Mouse (Mus musculus) monocyte, adult 2 months (primary cell): ENCODE data around the gene Hcn3.

Experiments
- DNase-seq, 2 experiments: peaks; one replicate each; pipeline ENCODE4 v3.0.0; 2022; ENCODE audit warnings: low spot score in 2 of 2, low read depth in 1 of 2

The Hcn3 gene

DNA sequence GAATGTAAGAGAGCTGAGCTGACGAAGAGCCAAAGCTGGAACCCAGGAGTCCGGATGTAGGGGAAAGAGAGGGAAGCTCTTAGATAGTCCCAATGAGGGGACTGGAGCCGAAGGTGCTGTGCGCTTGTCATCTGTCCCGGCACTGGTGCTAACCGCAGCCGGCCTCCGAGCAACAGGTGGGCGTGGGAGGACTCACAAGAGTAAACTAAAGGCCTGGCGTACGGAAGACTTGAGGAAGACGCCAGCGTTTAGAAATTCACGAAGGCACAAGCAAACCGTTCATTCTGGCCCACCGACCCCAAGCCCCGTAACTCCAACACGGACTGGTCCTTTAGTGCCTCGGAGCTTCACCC is 58.6 kb downstream of the Hcn3 start:
- DNase-seq = no peak

DNA sequence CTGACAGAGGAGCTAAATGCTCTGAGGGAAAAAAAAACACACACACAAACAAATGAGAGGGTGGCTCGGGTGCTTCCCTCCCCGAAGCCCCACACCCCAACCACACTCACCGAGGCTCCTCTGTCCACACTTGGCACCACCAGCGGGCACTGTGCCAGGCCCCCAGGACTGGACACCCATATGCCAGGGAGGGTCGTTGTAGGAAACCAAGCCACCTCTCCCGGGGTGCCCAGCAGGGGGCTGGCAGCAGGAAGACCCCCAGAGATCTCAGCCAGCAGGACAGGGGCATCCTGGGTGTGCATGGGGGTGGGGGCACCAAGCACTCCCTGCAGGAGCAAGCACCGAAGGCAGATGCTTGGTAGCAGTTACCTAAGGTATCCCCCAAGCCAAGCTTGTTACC is 59.2 kb downstream of the Hcn3 start, which contains the start of gene Gm43738:
Gm43738 (minus strand) TSS at position 289 of the 400 bp plus-strand sequence.
- DNase-seq = no peak
